Mouse (Mus musculus): ENCODE data around the gene Htra2. TPM values are rescaled to one million over a fixed set of nuclear protein-coding genes. Genes with fewer than 3 reads are reported as not detected.

Htra2 gene
- polyA plus RNA-seq, 1 experiment from 2014 or later = 35.7 TPM

DNA sequence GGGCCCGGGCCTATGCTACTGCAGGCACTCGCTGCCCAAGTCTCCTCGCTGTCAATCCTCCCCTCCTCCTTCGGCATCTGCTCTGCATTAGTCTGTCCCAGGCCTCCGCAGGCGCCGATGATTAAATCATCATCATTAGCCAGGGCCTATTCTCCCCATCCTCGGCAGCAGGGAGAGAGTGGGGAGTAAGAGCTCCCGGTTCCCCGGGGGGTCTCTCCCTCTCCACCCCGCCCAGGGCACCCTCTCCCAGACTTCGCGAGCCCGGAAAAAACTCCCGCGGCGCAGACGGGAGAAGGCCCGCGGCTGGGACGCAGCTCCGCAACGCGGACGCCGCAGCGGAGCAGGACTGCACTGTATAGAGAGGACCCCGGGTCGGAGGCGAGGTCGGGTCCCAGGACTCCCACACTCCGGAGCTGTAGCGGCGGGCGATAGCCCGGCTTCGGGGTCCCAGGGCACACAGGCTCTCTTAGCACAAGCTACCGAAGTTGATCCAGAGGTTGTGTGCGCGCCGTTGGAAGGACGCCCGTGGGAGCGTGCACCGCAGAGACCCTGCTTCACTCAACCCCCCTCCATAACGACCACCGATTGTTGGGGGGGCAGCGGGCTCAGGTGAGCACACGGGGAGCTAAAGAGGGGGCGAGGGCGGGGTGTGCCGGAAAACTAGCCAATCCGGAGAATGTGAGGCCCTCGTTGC is 22.7 kb upstream of the Htra2 start, which contains the start of gene Pcgf1:
Pcgf1 (plus strand) TSS at position 240 of the 694 bp plus-strand sequence.
- H3K4me2 ChIP-seq (replicated peaks; ENCODE audit: low read depth) = peak within 1 kb of the TSS; percentile 98
- no peaks in the 10 kb centered on the region for H3K4me1 ChIP-seq (replicated peaks; ENCODE audit: control insufficient read depth, insufficient read depth)
- H3K9ac ChIP-seq (ENCODE audit: low read length) = peak within 1 kb of the TSS; percentile 79
- TF ChIP-seq CTCF (IDR thresholded peaks at IDR 0.05; ENCODE audit: low read depth) = no peak
- TF ChIP-seq EP300 (optimal IDR thresholded peaks at IDR 0.05) = no peak
- H3K27ac ChIP-seq (replicated peaks) = peak within 1 kb of the TSS; percentile 83; the same call in 1 of the 2 replicates
- peak within 1 kb of the TSS; percentile 77 for H3K4me3 ChIP-seq (ENCODE audit: low read depth, low read length)
- DNase-seq (ENCODE audit: low spot score) = peak; percentile 58
- no peaks in the 10 kb centered on the region for H3K9me3 ChIP-seq (ENCODE audit: control insufficient read depth, low read length)
- peaks cover 6% of the 10 kb centered on the region; the same call in 1 of the 2 replicates for H3K27me3 ChIP-seq (ENCODE audit: control insufficient read depth, insufficient read depth, low read length)
- 0 out of 2 replicates have a peak, but pooled peaks cover 3% of the 10 kb centered on the region for H3K36me3 ChIP-seq (ENCODE audit: control insufficient read depth, insufficient read depth, low read length)
- under 1% methylated on average over 54 of the region's 54 CpGs for WGBS
- peak; percentile 51 for ATAC-seq (ENCODE audit: low FRiP score, low TSS enrichment)

DNA sequence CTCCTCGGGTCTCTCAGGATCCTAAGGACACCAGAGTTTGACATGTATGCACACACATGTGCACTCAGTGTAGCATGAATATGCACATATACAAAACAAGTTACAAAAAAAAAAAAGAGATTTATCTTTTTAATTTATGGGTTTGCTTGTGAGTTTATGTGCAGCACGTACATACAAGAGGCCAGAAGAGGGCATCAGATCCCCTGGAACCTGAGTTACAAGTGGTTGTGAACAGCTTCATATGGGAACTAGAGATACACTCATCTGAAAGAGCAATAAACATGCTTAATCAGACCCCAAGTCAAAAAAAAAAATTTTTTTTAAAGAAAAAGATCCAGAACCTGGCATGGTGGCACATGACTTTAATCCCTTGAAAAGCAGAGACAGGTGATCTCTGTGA is 19.9 kb upstream of the Htra2 start:
- no peaks in the 10 kb centered on the region for H3K36me3 ChIP-seq (ENCODE audit: control insufficient read depth, insufficient read depth, low read length)
- TF ChIP-seq EP300 (optimal IDR thresholded peaks at IDR 0.05) = no peak
- peak; percentile 58 for TF ChIP-seq CTCF (IDR thresholded peaks at IDR 0.05; ENCODE audit: low read depth)
- ATAC-seq (ENCODE audit: low FRiP score, low TSS enrichment) = no peak
- no peak overlapping the region for H3K4me2 ChIP-seq (replicated peaks; ENCODE audit: low read depth)
- H3K27me3 ChIP-seq (ENCODE audit: control insufficient read depth, insufficient read depth, low read length) = peaks cover 32% of the 10 kb centered on the region
- H3K4me1 ChIP-seq (replicated peaks; ENCODE audit: control insufficient read depth, insufficient read depth) = no peaks in the 10 kb centered on the region
- no peak overlapping the region for H3K27ac ChIP-seq (replicated peaks)
- 14% methylated on average over 2 of the region's 2 CpGs for WGBS
- H3K9me3 ChIP-seq (ENCODE audit: control insufficient read depth, low read length) = no peaks in the 10 kb centered on the region
- no peak overlapping the region for H3K4me3 ChIP-seq (ENCODE audit: low read depth, low read length)
- DNase-seq (ENCODE audit: low spot score) = no peak
- no peak overlapping the region for H3K9ac ChIP-seq (ENCODE audit: low read length)

DNA sequence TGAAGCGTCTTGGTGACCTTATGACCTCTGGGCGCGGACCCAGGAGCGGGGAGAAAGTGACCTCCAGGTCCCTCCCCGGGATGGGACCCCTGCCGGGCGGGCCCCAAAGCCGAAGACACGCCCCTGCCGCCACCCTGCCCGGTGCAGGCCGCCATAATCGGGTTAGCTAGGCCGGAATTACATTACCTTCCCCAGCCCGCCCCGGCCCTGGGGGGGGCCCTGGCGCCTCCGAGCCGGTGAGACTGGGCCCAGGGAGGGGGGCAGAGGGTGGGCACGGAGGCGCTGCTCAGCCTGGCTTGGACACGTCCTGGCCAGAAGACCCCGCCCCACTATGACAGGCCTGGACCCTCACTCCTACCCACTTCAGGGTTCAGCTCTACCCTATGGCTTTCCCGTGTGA is 16.1 kb upstream of the Htra2 start:
- H3K27ac ChIP-seq (replicated peaks) = no peak overlapping the region
- ATAC-seq (ENCODE audit: low FRiP score, low TSS enrichment) = peak; percentile 17; the same call in 1 of the 2 replicates

DNA sequence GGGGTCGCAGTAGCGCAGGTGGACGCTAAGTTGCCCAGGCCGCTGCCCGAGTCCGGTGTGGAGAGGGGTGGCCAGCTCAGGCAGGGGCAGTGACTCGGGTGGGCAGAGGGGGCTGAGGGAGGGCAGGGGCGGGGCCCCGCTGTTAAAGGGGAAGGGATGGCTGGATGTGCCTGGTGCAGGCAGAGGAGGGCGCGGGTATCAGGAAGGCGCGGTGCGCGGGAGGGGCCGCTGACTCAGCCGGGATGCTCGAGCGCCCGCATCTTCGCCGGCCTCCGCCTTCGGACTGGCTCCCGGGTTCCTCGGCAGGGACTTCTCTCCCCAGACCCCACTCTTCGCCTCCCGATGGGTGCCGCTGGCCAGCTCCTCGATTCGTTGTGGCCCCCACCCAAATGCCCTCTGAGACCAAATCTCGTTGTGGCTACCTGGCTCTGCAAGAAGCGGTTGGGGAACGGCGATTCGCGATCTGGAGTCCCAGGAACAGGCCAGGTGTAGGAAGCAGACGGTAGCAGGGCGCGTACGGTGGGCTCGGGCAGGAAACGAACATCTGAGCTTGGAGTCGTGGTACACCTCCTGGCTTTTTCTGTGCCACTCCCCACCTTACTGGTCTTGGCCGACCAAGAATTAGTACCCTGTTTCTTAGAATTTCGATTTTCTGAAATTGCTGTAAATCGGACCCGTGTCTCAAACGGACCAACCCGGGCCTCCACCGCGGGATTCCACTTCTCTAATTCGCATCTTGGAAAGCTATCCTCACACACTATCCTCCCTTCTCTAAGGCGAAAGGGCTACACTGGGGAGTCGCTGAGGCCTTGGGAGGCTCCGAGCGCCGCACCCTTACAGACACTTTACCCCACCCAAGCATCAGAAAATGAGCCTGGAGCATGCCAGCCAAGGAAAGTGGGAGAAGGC is 15.5 kb upstream of the Htra2 start:
- H3K4me3 ChIP-seq (ENCODE audit: low read depth, low read length) = peak overlapping the region; percentile 18
- H3K27me3 ChIP-seq (ENCODE audit: control insufficient read depth, insufficient read depth, low read length) = peaks cover 46% of the 10 kb centered on the region
- no peaks in the 10 kb centered on the region for H3K36me3 ChIP-seq (ENCODE audit: control insufficient read depth, insufficient read depth, low read length)
- no peaks in the 10 kb centered on the region for H3K4me1 ChIP-seq (replicated peaks; ENCODE audit: control insufficient read depth, insufficient read depth)
- ATAC-seq (ENCODE audit: low FRiP score, low TSS enrichment) = 0 out of 2 replicates have a peak, but pooled peaks have one; percentile 11
- H3K9me3 ChIP-seq (ENCODE audit: control insufficient read depth, low read length) = no peaks in the 10 kb centered on the region
- no peak overlapping the region for H3K9ac ChIP-seq (ENCODE audit: low read length)
- H3K4me2 ChIP-seq (replicated peaks; ENCODE audit: low read depth) = no peak overlapping the region
- DNase-seq (ENCODE audit: low spot score) = peak; percentile 54
- WGBS = 2% methylated on average over 56 of the region's 58 CpGs
- TF ChIP-seq EP300 (optimal IDR thresholded peaks at IDR 0.05) = no peak
- TF ChIP-seq CTCF (IDR thresholded peaks at IDR 0.05; ENCODE audit: low read depth) = no peak
- H3K27ac ChIP-seq (replicated peaks) = no peak overlapping the region

More for the DNA sequence above, 16.1 kb upstream of the Htra2 start:
- no peaks in the 10 kb centered on the region for H3K4me1 ChIP-seq (replicated peaks; ENCODE audit: control insufficient read depth, insufficient read depth)
- peak; percentile 33 for DNase-seq (ENCODE audit: low spot score)
- H3K36me3 ChIP-seq (ENCODE audit: control insufficient read depth, insufficient read depth, low read length) = no peaks in the 10 kb centered on the region
- TF ChIP-seq CTCF (IDR thresholded peaks at IDR 0.05; ENCODE audit: low read depth) (no peak), EP300 (optimal IDR thresholded peaks at IDR 0.05) (no peak)
- peak overlapping the region; percentile 4; the same call in 1 of the 2 replicates for H3K4me3 ChIP-seq (ENCODE audit: low read depth, low read length)
- 3% methylated on average over 18 of the region's 24 CpGs for WGBS
- no peak overlapping the region; the same call in 1 of the 2 replicates for H3K4me2 ChIP-seq (replicated peaks; ENCODE audit: low read depth)
- no peak overlapping the region for H3K9ac ChIP-seq (ENCODE audit: low read length)
- H3K27me3 ChIP-seq (ENCODE audit: control insufficient read depth, insufficient read depth, low read length) = peaks cover 46% of the 10 kb centered on the region
- H3K9me3 ChIP-seq (ENCODE audit: control insufficient read depth, low read length) = no peaks in the 10 kb centered on the region

DNA sequence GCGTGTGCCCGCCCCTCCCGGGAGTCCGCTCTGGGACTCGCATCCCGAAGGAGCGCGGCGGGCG is 15.0 kb upstream of the Htra2 start, which contains the start of gene Tlx2:
Tlx2 (minus strand) TSS at position 47 of the 64 bp plus-strand sequence.
- Histone ChIP-seq H3K27ac (replicated peaks) (no peak within 1 kb of the TSS), H3K36me3 (ENCODE audit: control insufficient read depth, insufficient read depth, low read length) (no peaks in the 10 kb centered on the region), H3K9me3 (ENCODE audit: control insufficient read depth, low read length) (no peaks in the 10 kb centered on the region), H3K4me1 (replicated peaks; ENCODE audit: control insufficient read depth, insufficient read depth) (no peaks in the 10 kb centered on the region), H3K4me3 (ENCODE audit: low read depth, low read length) (peak within 1 kb of the TSS; percentile 28), H3K4me2 (replicated peaks; ENCODE audit: low read depth) (peak within 1 kb of the TSS; percentile 49), H3K9ac (ENCODE audit: low read length) (no peak within 1 kb of the TSS), H3K27me3 (ENCODE audit: control insufficient read depth, insufficient read depth, low read length) (peaks cover 46% of the 10 kb centered on the region)
- DNase-seq (ENCODE audit: low spot score) (no peak), ATAC-seq (ENCODE audit: low FRiP score, low TSS enrichment) (no peak)
- under 1% methylated on average over 10 of the region's 10 CpGs for WGBS
- TF ChIP-seq EP300 (optimal IDR thresholded peaks at IDR 0.05) (no peak), CTCF (IDR thresholded peaks at IDR 0.05; ENCODE audit: low read depth) (no peak)
